Mouse (Mus musculus): Measurements from ENCODE around the gene Zcchc8. TPM values are rescaled to one million over a fixed set of nuclear protein-coding genes. Genes with fewer than 3 reads are reported as not detected.

Gene Zcchc8
- total RNA-seq, 2 experiments from 2014 or later = 45.4 to 50.1 TPM

DNA sequence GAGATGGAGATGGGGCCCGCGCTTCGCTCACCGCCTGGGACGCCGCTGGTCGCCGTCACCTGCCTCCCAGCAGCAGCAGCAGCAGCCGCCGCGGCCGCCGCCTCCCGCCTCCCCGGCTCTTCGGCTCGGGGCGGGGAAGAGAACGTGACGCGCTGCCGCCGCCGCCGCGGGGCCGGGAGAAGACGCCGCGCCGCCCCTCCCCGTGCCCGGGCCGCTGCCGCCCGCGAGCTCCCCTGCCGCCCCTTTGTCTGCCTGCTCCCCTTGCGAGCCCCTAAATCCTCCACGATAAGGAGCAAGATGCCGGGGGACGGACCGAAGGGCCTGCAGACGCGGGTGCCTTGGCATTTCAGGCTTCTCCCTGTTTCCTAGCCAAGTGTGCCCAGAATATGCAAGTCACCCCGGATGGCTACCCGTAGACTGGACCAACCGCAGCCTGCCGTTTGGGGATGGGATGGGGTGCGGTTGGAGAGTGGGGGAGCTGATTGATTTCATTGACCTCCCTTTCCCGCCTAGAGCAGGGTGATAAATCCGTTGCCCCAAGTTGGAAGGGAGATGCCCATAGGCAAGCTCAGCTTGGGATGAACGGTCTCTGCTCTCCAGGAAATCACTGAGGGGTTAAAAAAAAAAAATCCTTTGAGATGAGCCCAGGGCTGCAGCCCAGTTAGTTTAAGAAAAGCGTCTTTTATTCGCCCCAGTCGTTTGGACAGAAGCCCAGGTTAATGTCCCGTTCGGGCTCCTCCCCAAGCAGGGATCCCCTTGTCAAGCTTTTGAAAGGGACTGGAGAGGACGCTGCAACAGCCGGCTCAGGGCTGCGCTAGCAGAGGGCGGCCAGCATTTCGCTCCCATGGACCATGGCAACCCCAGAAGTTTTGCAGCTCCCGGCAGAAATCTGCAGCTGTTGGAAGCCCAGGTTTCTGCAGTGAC, 36.4 kb downstream of the Zcchc8 start, which contains the start of gene Clip1:
Clip1 (minus strand) TSS at position 398 of the 924 bp plus-strand sequence.
- peak; percentile 64 to 65 for DNase-seq (ENCODE audit: extremely low spot score in 1 of 2, low spot score in 1 of 2)

DNA sequence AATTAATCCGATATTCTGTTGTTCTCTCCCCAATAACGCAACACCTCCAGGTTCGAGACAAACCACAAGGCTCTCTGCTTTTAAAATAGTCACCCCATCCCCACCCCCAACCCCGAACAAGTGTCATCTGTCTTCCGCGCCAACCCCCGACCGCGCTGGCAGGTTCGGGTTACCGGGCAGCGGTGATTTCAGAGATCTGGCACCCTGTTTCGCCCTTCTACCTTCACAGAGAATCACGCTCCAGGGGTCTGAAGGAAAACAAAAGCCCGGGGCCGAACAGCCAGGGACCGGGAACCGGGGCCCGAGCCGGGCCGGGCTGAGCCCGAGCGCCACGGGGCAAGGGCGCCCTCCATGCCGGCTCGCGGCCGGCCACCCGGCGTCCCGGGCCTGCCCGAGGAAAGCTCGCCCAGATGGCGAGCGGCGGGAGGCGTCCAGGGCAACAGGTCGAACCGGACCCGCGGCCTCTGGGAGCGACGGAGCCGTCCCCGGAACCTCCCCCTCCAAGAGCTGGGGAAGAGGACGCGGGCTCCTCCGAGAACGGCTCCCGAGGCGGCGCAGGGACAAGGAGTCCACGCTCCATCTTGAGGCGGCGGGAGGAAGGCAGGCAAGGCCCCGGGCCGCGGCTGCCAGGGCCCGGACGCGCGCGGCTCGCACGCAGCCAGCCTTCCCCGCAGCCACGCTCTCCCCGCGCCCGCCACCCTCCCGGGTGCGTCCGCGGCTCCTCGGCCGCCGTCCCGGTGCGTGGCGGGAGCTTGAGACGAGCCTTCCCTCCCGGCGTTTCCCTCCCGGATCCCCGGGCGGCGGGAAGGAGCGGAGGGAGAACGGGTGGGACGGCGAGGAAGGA, 37.3 kb downstream of the Zcchc8 start:
- DNase-seq (ENCODE audit: extremely low spot score in 1 of 2, low spot score in 1 of 2) = peak in 1 of 2 experiments; percentile 27

DNA sequence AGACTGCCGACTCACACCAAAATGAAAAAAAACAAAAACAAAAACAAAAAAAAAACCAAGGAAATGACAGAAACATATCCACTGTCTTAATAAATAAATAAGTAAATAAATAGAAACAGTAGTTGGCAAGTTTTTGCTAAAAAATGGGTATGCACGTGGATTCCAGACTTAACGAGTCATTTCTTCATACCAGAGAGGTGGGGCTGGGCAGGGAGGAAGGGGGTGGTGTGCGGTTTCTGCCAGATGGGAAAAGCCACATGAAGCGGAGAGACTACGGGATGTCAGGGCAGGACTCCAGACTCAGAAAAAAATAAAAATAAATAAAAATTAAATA, 37.9 kb downstream of the Zcchc8 start:
- DNase-seq (ENCODE audit: extremely low spot score in 1 of 2, low spot score in 1 of 2) = no peak

DNA sequence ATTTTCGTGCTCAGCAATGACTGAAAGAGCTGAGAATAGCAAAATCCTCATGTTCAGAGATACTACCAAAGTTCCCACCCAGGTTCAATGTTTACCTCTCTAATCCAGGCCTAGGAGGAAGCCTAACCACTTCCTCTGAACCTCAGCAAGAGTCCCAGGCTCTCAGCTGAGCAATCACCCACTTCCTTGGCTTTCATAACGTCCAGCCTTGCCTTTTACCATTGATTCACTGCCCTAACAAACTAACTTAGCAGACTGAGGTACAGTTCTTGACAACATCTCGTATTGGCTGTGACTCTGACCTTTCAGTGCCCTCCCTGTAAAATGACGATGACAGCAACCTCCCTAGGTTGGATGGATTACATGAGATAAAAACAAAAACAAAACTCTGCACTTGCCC, 38.5 kb downstream of the Zcchc8 start:
- no peak for DNase-seq (ENCODE audit: extremely low spot score in 1 of 2, low spot score in 1 of 2)

DNA sequence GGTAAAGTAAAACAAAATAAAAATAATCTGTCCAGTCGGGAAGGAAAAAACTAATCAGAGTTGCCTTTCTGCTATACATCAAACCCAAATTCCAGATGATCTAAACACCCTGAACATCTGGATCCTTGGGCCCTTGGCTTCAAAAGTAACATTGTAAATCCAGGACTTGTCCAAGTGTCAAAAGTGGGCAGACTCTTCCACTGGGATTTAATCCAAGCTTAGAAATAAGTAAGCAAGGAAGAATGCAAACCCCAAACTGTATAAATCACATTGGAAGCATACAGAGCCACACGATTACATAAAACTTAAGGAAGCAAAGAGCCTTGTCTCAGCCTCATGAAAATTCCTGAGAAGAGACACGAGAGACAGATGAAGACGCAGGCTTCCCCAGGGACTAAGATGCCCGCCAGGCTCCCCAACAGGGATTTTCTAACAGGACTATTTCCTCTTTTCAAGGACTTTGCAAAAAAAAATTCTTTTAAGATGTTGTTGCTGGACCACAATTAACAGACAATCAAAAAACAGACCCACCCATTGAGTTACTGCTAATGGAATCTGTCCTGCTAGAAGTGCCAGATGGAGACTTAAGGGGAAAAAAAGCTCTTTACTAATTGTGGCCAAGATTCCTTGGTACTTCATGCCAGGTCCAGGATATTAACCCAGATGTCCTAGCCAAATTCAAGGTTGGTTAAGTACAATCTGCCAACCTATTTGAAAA, 41.2 kb downstream of the Zcchc8 start:
- no peak for DNase-seq (ENCODE audit: extremely low spot score in 1 of 2, low spot score in 1 of 2)

DNA sequence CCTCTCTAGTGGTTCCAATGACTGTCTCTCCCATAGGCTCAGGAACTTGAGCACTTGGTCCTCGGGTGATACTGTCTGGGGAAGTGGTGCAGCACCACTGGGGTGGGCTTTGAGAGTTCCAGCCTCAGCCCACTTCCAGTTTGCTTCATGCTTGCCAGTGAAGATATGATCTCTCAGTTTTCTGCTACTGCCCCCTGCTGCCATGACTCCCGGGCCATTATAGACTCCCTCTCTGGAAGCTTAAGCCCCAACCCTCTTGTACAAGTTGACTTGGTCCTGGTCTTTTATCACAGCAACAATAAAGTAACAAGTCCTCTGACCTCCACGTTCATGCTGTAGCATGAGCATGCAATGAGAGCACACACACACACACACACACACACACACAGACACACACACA, 41.8 kb downstream of the Zcchc8 start:
- no peak for DNase-seq (ENCODE audit: extremely low spot score in 1 of 2, low spot score in 1 of 2)

DNA sequence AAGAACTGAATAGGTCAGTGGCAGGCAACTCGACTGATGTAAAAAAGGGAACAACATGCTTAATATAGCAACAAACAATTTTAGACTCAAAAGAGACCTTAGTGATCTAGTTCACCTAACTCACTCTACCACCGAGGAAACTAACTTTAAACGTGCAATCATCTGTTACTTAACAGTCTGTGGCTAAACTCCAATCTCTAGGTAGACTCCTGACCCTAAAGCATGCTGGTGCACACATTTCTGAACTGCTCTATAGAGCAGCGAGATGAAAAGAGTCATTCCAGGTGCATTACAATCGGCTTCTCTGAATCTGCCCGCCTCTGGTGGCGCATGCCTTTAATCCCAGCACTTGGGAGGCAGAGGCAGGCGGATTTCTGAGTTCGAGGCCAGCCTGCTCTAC, 45.2 kb downstream of the Zcchc8 start:
- DNase-seq (ENCODE audit: extremely low spot score in 1 of 2, low spot score in 1 of 2) = no peak

DNA sequence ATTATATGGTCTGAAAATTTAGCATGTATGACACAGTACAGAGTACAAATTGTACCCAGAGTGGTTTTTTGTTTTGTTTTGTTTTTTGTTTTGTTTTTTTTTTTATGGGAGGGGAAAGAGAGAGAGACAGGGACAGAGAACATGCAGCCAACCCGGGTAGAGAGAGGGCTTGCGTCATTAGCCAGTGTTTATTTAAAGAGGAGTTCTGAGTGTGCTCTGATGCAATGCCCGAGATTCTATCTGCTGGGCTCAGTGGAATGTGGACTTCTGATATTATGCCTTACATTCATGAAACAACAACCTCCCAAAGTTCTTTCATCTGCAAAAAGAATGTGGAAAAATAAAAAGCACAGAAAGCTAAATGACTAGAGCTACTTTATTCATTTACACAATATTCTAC, 45.7 kb downstream of the Zcchc8 start:
- no peak for DNase-seq (ENCODE audit: extremely low spot score in 1 of 2, low spot score in 1 of 2)

DNA sequence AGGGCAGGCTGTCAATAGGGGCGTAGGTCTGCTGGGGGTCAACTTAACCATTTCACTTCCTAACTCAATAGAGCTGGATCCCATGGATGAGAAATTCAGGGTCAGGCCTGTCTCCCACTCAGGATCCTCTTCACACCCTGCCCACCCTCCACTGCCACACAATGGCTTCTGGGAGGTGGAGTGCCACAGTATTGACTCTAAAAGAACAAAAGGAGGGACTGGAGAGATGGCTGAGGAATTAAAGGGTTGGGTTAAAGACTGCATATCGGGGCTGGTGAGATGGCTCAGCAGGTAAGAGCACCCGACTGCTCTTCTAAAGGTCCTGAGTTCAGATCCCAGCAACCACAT, 49.5 kb downstream of the Zcchc8 start:
- DNase-seq (ENCODE audit: extremely low spot score in 1 of 2, low spot score in 1 of 2) = no peak

DNA sequence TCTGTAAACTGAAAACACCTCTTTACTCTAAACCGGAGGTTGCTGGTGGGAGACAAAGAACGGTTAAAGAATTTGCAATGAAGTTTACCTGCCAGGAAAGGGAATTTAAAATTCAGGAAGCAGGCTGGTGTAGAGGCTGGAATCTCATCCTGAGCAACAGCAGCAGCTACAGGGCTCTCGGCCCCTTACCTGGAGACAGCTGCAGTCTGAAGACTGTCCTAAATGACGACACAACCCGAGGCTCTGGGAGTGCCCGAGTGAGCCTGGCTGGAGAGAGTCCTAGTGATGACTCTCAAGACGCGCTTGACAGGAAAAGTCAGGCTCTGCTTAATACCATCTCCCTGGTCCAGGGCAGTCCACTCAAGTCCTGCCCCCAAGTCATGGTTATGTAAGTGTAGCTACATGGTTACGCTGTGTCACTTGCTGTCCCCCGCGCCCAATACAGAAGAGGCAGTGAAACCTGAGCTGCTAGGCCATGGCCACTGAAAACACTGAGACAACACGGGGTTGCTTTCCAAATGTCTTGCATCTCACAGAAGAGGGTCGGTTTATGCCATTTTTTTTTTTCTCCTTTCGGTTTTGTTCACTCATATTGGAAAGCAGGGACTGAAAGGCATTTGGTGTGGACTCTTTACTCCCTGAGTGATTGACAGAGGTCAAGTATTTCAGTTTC, 50.0 kb downstream of the Zcchc8 start:
- DNase-seq (ENCODE audit: extremely low spot score in 1 of 2, low spot score in 1 of 2) = no peak

DNA sequence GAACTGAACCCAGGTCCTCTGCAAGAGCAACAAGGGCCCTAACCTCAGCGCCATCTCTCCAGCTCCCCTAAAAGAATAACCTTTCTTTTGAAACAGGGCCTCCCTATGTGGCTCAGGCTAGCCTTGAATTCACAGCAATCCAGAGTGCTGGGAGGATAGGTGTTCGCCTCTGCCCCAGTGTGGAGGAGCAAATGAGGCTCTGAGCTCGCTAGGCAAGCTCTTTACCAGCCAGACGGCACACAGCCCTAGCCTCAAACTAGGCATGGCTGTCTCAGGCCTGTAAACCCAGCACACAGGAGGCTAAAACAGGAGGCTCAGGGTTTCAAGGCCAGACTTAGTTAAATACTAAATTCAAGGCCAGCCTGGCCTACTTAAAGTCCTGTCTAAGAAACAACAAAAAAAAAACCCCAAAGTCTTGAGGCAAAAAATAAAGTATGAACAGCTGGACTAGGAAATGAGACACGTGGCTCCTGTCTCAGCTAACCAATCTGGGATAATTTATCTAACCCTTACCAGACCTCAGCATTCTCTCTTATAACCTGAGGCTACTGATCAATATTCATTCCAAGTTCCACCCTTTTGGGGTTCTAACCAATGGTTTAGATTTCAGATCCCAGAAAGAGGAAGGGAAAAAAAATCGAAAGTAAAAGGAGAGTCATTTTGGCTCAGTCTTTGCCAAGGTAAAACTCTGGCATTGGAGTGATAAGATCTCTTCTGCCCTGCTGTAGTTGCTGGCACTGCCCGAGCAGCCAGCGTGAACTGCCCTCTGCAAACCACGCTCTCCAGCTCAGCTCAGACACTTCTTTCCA, 50.7 kb downstream of the Zcchc8 start:
- DNase-seq (ENCODE audit: extremely low spot score in 1 of 2, low spot score in 1 of 2) = no peak

DNA sequence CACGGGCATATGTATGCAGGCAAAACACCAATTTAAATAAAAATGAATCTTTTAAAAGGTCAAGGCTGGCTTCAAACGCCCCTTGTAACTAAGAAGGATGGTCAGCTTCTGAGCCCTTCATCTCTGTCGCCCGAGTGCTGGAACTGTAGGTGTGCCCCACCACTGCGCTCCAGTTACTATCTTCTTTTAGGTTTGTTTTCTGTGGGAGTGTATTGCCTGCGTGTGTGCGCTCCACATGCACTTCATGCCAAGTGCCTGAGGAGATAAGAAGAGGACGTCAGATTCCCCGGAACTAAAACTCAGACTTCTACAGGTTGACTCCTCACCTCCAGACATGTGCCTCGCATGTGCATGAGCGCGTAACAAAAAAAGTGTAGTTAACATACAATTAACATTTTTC, 53.0 kb downstream of the Zcchc8 start:
- DNase-seq (ENCODE audit: extremely low spot score in 1 of 2, low spot score in 1 of 2) = no peak

DNA sequence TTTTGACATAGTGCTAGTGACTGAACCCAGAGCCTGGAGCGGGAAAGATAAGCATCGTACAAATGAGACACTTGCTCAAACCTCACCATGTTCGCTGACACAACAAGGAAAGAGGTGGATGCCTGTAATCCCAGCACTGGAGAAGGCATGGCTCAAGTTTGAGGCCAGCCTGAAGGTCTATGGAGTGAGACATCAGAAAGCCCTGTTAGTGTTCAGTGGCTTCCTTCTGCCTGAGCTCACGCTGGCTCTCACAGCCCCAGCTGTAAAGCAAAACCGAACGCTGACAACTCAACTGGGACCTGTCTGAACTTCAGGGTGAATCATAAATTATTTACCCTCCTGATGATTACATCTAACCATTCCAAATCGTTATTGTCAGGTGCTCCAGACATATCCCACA, 54.9 kb downstream of the Zcchc8 start:
- DNase-seq (ENCODE audit: extremely low spot score in 1 of 2, low spot score in 1 of 2) = no peak

DNA sequence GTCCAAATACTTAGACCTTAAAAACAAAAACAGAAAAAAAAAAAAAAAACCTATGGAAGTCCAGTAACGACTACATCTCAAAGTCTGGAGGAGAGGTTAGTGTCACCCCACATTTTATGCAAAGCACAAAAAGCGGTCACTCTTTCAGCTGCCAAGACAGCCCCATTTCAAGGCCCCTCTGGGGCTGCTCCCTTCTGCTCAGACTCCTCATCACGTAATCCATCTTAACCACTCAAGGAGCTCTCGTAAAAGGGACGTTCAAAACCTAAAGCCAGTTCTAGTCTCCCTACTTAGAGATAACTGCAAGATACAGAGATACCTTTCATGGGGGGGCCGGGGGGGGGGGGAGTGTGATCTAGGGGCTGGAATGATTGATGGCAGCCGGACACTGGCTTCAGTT, 56.6 kb downstream of the Zcchc8 start:
- DNase-seq (ENCODE audit: extremely low spot score in 1 of 2, low spot score in 1 of 2) = no peak

DNA sequence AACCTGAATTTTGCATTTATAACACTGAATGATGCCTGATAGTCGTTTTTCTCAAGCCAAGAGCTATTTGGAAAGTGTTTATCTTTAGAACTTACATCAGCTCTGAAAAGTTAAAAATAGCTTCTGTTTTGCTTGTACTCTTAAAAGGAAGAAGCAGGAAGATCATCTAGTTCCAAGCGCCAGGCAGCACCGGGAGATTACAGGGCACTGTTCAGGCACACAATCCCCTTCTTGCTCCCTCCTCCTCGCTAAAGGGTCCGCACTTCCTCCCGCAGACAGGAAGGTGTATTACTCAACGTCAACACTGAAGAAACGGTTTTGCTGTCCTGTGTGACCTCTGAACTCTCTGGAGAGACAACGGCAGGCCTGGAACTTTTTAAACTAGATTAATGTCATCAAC, 58.8 kb downstream of the Zcchc8 start:
- no peak for DNase-seq (ENCODE audit: extremely low spot score in 1 of 2, low spot score in 1 of 2)

DNA sequence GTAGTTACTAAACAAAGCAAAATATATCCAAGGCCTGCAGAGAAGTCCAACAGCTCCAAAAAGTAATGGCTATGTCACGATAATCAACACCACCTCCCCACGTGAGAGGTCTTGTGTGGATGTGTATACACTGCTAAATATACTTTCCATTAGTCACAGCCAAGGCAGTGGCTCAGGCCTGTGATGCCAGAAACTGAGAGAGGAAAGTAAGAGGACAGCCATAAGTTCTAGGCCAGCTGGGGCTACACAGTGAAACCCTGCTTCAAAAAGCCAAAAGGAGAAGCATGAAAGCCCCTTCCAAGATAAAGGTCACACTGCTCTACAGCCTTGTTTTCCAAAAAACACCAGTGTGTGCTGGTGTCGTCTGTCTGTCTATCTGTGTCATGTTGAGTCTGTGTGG, 59.3 kb downstream of the Zcchc8 start:
- no peak for DNase-seq (ENCODE audit: extremely low spot score in 1 of 2, low spot score in 1 of 2)

DNA sequence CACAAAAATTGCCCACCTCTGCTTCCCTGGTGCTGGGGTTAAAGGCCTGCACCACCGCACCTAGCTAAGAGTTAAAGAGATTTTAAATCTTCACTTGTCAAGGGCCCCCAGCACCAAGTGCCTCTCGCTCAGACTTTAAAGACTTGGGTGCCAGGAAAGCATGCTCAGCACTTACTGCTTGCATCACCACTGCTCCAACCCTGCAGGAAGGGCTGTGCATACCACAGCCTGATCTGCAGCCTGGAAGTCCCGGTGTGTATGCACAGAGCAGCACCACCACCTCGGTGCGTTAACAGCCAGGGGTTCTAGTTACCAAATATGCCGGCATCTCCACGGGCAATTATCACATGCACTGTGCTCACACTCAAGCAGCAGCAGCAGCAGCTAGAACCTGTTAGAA, 63.2 kb downstream of the Zcchc8 start:
- no peak for DNase-seq (ENCODE audit: extremely low spot score in 1 of 2, low spot score in 1 of 2)

DNA sequence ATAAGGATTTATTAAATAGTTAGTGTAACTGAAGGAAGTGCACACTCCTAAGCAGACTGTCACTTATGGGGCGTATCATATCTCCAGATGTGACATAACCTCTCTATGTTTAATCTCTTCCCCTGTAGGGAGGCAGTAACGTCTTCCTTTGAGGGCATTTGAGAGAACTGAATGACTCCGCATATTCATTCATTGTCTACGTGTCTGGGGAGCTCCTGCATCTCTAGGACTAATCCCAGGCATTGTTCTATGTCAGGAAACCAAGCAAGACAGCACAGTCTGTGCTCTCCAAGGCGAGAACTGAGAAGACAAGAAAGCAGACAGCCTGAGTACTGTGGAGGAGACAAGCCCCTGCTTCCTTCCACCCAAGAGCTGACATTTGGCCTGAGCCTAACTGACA, 66.0 kb downstream of the Zcchc8 start:
- DNase-seq (ENCODE audit: extremely low spot score in 1 of 2, low spot score in 1 of 2) = no peak

DNA sequence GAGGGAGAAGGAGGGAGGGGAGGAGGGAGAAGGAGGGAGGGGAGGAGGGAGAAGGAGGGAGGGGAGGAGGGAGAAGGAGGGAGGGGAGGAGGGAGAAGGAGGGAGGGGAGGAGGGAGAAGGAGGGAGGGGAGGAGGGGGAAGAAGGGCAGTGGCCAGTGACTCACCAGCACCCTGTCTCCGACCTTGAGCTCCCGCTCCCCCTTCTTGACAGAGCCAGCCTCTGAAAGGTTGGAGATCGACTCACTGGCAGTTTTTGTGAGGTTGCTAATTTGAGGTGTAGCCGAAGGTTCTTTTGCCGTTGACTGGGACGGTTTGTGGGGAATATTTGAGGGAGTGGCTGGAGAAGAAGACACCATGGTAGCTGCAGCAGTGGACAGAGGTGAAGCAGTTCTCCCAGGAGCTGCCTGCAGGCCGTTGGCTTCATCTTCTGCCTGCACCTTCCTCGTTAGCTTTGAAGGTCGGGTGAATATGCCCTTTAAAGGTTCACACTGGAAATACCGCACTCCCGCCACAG, 67.6 kb downstream of the Zcchc8 start:
- DNase-seq (ENCODE audit: extremely low spot score in 1 of 2, low spot score in 1 of 2) = no peak

Measured in layer of hippocampus, postnatal 25 days (tissue).